Mouse (Mus musculus) adrenal gland, adult 8-10 months (tissue): ENCODE measurements around the gene Aldh1b1. TPM values are rescaled to one million over a fixed set of nuclear protein-coding genes. Genes with fewer than 3 reads are reported as not detected.
A peak's percentile ranks its signal among the peaks of the same experiment; 100 is the strongest.

Experiments used
- DNase-seq: peaks from one replicate; pipeline ENCODE4 v3.0.0; 2022
- total RNA-seq, 4 experiments: library from RNA; stranded (reverse); gene quantifications; 2 replicates each; pipeline ENCODE4 v1.2.4; 2022

Aldh1b1 gene
- total RNA-seq, 4 experiments from 2014 or later, result 39.2 to 46.2 (median 41.9) TPM

DNA sequence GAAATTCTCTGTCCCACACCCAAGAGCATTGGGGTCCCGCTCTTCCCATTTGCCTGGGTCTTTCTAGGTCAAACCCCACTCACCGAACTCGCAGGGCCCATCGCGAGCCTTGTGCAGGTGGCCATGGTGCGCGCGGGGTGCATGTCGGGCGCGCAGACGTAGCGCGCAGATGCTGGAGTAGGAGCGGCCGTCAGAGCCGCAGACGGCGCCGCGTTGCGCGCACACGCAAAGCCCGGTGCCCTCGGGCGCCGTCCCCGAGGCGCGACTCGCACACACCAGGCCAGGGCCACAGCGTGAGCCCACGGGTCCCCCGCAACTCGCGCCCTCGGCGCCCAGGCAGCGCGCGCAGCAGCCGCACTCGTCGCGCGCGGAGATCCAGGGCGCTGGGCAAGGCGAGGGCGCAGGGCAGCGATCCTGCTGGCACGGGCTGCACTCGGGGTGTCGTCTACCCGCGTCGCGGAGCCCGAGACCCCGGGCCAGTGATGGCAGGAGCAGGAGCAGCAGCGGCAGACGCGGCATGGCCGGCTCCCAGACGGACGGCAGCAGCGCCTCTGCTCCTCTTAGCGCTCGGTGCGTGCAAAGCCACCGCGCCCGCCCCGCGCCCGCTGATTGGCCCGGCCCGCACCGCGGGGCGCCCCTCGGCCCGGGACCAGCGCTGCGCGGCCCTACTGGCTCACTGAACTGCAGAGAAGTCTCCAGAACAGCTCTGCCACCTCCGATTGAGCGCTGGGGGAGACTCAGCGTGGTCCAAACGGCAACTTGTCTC lies 27.6 kb downstream of the Aldh1b1 start, which contains the start of gene Igfbpl1:
Gene Igfbpl1 (minus strand): TSS at position 649 of the 766 bp plus-strand sequence.
- no peak for DNase-seq

DNA sequence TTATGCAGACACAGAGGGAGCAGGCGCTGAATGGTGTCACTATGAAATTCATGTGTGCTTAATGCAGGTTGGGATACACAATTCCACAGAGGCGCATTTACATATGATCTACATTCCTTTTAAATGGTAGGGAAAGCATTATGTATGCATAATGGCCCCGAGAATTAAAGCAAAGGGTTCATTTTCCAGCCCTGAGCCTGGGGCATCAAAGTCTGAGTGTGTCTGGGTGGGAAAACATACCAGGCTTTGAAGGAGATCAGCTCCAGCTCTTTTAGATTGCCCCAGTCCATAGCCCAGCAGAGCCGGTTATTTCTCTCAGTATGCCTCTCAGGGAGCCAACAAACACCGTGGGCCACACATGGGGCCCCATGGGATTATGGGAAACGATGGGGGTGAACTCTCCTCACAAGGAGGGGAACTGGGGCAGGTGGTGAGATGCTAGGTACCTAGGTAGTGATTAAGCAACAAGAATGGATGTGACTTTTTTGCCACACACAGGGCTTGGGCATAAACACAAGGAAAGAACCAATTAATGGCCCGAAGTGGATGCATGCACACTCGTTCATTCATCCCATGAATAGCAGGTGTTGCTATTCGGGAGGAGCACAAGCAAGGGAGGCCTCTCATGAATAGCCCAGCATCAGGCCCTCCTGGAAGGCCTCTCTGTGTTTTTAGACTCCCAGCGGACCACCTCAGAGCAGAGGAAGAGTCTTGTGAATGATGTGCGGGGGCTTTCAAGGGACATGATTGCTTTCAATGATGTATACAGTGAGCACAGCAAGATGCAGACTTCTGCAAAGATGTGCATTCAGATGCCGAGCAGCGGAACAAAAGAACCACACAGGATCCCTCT lies 31.3 kb downstream of the Aldh1b1 start:
- no peak for DNase-seq

DNA sequence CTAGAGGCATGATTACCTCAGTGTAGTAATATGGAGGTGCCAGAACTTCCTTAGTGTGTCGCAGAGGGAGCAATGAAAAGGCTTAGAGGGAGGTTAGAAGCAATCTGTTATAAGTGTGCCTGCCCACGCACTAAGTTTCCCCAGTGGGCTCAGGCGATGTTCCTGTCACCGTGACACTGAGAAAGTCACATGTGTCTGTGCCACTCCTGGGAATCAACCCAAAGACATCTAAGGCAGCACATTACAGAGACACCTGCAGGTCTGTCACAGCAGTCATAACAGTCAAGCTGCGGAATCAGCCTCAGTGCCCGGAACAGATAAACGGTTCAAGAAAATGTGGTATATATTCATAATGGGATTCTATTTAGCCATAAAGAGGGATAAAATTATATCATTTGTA lies 33.2 kb downstream of the Aldh1b1 start:
- DNase-seq, result no peak

DNA sequence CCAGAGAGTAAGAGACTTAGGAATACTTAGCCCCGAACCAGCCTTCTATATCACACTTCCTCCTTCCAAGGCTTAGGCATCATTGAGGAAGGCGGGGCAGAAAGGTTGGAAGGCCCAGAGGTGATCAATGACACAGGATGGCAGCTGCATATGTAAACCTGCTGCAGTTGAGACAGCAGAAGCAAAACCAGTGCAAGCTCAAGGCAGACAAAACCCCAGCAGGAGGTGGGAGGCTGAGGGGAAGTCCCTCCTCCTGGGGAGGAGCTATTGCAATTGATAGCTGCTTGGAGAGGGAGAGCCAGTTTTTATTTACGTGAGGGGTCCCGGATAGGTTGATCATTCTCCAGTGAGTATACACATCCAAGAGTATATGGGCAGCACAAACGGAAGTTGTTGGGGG lies 34.6 kb downstream of the Aldh1b1 start:
- DNase-seq, result no peak

- DNase-seq, result no peak
These were observed 45.5 kb downstream of the Aldh1b1 start for GRCm38 (mm10) chr4:45844355-45844754.

DNA sequence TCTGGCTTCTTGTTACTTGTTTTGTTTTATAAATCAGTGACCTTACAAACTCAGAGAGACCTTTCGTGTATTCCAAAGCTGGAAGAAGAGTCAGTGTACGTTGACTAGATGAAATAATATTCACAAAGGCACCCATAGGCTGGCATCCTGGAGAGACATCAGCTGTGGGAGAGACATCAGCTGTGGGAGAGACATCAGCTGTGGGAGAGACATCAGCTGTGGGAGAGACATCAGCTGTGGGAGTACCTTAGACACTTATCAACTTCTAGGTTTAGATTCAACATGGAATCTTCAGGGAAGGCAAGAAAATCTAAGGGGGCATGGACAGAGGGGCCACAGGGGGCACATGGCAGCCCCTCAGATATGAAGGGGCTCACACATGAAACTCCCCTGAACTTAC lies 47.4 kb downstream of the Aldh1b1 start:
- DNase-seq, result no peak

DNA sequence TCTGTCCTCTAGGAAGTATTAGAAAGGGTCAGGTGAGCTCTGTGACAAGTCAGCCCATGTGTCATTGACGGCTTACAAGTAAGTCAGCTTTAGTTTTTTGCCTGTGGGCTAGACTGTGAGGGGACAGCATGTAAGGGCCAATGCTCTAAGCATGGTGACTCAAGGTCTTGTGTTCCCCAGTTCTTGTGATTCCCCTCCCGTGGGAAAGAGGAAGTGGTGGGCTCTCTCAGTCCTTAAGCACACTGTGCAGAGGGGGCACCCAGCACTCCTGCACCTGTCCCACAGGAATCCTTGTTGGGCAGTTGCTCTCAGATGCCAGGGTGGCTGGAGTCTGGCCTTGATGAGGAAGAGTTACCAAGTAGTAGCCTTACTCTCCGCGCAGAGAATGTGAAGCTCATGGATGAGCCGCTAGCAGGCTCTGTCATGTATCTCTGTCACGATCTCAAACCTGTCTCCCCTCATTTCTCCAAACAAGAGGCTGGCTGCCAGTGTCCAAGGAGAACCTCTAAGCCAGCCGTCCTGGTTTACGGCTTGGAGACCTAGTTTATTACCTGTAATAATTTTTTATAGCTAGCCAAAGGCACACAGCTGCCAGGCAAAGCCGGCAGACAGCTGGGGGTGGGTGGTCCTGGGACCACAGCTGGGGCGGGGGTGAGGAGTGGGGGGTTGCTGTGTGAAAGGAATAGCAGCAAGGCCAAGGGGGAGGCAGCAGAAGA lies 49.4 kb downstream of the Aldh1b1 start, which contains the start of gene Stra6l:
Gene Stra6l (plus strand): TSS at position 556 of the 716 bp plus-strand sequence.
- no peak for DNase-seq

DNA sequence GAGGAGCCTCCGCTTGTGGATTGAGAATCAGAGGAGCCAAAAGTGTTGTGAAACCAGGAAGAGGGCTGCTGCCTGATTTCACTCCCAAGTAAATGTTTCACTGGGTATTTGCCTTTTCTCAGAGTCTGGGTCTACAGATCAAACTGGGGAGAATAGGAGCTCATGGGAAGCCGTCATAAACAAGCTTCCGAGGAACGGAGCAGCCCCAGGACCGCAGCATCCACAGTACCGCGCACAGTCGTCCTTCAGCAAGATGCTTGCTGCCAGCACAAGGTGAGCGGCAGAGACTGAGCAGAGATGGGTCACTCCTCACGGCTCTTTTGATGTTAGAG lies 50.0 kb downstream of the Aldh1b1 start:
- no peak for DNase-seq

GRCm38 (mm10) chr4:45849419-45849818 lies 50.6 kb downstream of the Aldh1b1 start:
- DNase-seq, result no peak

DNA sequence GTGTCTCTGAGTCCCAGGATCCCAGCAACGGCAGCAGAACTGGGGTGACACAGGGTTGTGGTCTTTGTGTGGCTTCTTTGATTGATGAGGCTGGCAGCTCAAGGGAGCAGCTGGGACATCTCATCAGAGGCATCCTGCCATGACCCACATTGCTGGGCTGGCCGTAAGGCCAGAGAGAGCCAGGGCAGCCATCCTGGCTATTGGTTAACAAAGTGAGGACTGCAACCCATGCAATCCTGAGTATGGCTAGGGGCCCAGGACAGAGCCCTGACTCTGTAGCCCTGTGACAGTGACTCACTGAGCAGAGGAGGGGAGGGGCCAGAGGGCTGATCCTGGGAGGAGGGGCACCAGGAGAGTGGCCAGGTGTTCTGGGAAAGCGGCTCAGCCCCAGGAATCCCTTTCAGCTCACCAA lies 52.8 kb downstream of the Aldh1b1 start:
- DNase-seq, result peak; percentile 84

DNA sequence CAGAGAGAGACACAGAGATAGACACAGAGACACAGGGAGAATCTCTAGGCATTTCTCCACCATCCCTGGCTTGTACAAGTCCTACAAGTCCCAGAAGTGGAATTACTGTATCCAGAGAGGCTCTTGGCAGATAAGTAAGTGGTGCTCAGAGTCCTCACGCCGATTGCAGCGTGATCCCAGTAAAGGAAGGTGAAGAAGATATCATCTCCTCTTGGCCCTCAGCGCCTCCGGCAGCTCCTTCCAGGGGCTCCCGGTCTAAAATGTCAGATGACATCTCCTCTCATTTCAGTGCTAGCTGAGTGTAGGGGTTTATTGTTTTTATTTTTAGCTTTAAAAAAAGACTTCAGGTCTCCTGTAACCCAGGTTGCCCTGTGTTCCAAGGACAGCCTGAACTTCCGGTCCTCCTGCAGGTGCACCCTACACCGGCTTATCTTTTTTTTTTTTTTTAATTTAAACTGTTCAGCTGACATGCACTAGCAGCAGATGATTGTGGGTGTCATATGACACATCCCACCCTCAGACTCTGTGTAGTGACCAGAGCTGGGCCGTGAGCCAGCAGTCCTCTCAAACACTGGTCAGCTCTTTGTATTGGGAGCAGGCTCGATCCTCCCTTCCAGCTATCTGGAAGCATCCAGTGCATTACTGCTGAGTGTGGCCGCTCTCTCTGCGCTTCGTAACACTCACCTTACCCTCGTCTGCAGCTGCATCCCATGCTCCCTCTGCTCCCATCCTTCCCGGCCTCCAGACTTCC lies 54.8 kb downstream of the Aldh1b1 start:
- no peak for DNase-seq

Other genes starting within 250 kb of the Aldh1b1 start
- gene Igfbpl1, start 27.9 kb downstream of the Aldh1b1 start, total RNA-seq, result under 1 TPM; 0.20 to 0.67 (median 0.26) TPM
- under 1 TPM; 0.31 to 0.58 (median 0.49) TPM for gene Stra6l, start 49.6 kb downstream of the Aldh1b1 start, total RNA-seq
- under 1 TPM in 3 of 4 experiments, not detected in 1; 0.08 to 0.59 (median 0.56) TPM for gene Ccdc180, start 91.3 kb downstream of the Aldh1b1 start, total RNA-seq
- 10 to 100 TPM; 30.0 to 39.1 (median 32.4) TPM for gene Tdrd7, start 166.3 kb downstream of the Aldh1b1 start, total RNA-seq
- gene Tmod1, start 239.9 kb downstream of the Aldh1b1 start, total RNA-seq, result 10 to 100 TPM in 2 of 4 experiments, 1 to 10 TPM in 2; 4.5 to 14.8 (median 9.2) TPM